Mouse (Mus musculus): ENCODE data around the gene Vmn1r235. TPM values are rescaled to one million over a fixed set of nuclear protein-coding genes. Genes with fewer than 3 reads are reported as not detected.

Vmn1r235 gene
- total and polyA plus RNA-seq, 2 experiments, result not detected

- Histone ChIP-seq H3K27me3 (ENCODE audit: control insufficient read depth, insufficient read depth, low read length) (no peaks in the 10 kb centered on the region), H3K27ac (replicated peaks; ENCODE audit: insufficient read depth, low read depth, low read length) (no peak overlapping the region), H3K4me3 (ENCODE audit: insufficient read depth, low read depth, low read length) (no peak overlapping the region), H3K79me2 (ENCODE audit: control insufficient read depth, insufficient read depth, low read length) (no peaks in the 10 kb centered on the region), H3K4me1 (ENCODE audit: control insufficient read depth, insufficient read depth, low read length) (no peaks in the 10 kb centered on the region), H3K9ac (ENCODE audit: low read depth, low read length) (no peak overlapping the region), H3K36me3 (ENCODE audit: control insufficient read depth, insufficient read depth, low read length) (no peaks in the 10 kb centered on the region)
- TF ChIP-seq CTCF (IDR thresholded peaks at IDR 0.05; ENCODE audit: low read depth, low read length) (no peak), POLR2A (IDR thresholded peaks at IDR 0.05; ENCODE audit: extremely low read depth, insufficient read depth, low read length) (no peak)
- no peak for DNase-seq (ENCODE audit: extremely low read depth, low read depth, low spot score)
Observed at GRCm38 (mm10) chr17:21284395-21284794, 28.2 kb downstream of the Vmn1r235 start.

- no peak overlapping the region for H3K9ac ChIP-seq (ENCODE audit: low read depth, low read length)
- TF ChIP-seq POLR2A (IDR thresholded peaks at IDR 0.05; ENCODE audit: extremely low read depth, insufficient read depth, low read length) (no peak), CTCF (IDR thresholded peaks at IDR 0.05; ENCODE audit: low read depth, low read length) (no peak)
- H3K4me3 ChIP-seq (ENCODE audit: insufficient read depth, low read depth, low read length), result no peak overlapping the region
- H3K4me1 ChIP-seq (ENCODE audit: control insufficient read depth, insufficient read depth, low read length), result no peaks in the 10 kb centered on the region
- no peaks in the 10 kb centered on the region for H3K36me3 ChIP-seq (ENCODE audit: control insufficient read depth, insufficient read depth, low read length)
- no peak for DNase-seq (ENCODE audit: extremely low read depth, low read depth, low spot score)
- H3K27me3 ChIP-seq (ENCODE audit: control insufficient read depth, insufficient read depth, low read length), result no peaks in the 10 kb centered on the region
- H3K27ac ChIP-seq (replicated peaks; ENCODE audit: insufficient read depth, low read depth, low read length), result no peak overlapping the region
- no peaks in the 10 kb centered on the region for H3K79me2 ChIP-seq (ENCODE audit: control insufficient read depth, insufficient read depth, low read length)
Observed at GRCm38 (mm10) chr17:21289695-21290094, 33.5 kb downstream of the Vmn1r235 start.

- Histone ChIP-seq H3K4me3 (ENCODE audit: insufficient read depth, low read depth, low read length) (no peak within 1 kb of the TSS), H3K27me3 (ENCODE audit: control insufficient read depth, insufficient read depth, low read length) (no peaks in the 10 kb centered on the region), H3K36me3 (ENCODE audit: control insufficient read depth, insufficient read depth, low read length) (no peaks in the 10 kb centered on the region), H3K27ac (replicated peaks; ENCODE audit: insufficient read depth, low read depth, low read length) (no peak within 1 kb of the TSS), H3K9ac (ENCODE audit: low read depth, low read length) (no peak within 1 kb of the TSS), H3K79me2 (ENCODE audit: control insufficient read depth, insufficient read depth, low read length) (no peaks in the 10 kb centered on the region), H3K4me1 (ENCODE audit: control insufficient read depth, insufficient read depth, low read length) (no peaks in the 10 kb centered on the region)
- TF ChIP-seq POLR2A (IDR thresholded peaks at IDR 0.05; ENCODE audit: extremely low read depth, insufficient read depth, low read length), result no peak
- TF ChIP-seq CTCF (IDR thresholded peaks at IDR 0.05; ENCODE audit: low read depth, low read length), result no peak
- no peak for DNase-seq (ENCODE audit: extremely low read depth, low read depth, low spot score)
Observed at GRCm38 (mm10) chr17:21311565-21311964, 55.4 kb downstream of the Vmn1r235 start, which contains the start of gene Vmn1r237. TSS of gene Vmn1r237 (plus strand) at chr17:21311865.

Other genes with a start within 250 kb of the Vmn1r235 start
- 8.1 and 9.4 TPM in 2 replicates for gene Zfp160, start 247.5 kb upstream of the Vmn1r235 start, total RNA-seq (2014; rRNA removed)
- 0.71 and 1.5 TPM in 2 replicates for gene Zfp160, start 247.5 kb upstream of the Vmn1r235 start, polyA plus RNA-seq (2012; rRNA removed)
- gene Vmn1r234, start 30.3 kb upstream of the Vmn1r235 start, total RNA-seq (2014; rRNA removed), result not detected in 2 replicates
- gene Vmn1r234, start 30.3 kb upstream of the Vmn1r235 start, polyA plus RNA-seq (2012; rRNA removed), result not detected in 2 replicates
- not detected in 2 replicates for gene Vmn1r236, start 26.5 kb downstream of the Vmn1r235 start, total RNA-seq (2014; rRNA removed)
- gene Vmn1r236, start 26.5 kb downstream of the Vmn1r235 start, polyA plus RNA-seq (2012; rRNA removed), result not detected in 2 replicates
- not detected in 2 replicates for gene Vmn1r237, start 55.5 kb downstream of the Vmn1r235 start, total RNA-seq (2014; rRNA removed)
- not detected in 2 replicates for gene Vmn1r237, start 55.5 kb downstream of the Vmn1r235 start, polyA plus RNA-seq (2012; rRNA removed)
- gene Zfp677, start 127.3 kb downstream of the Vmn1r235 start, total RNA-seq (2014; rRNA removed), result 0.67 and 0.74 TPM in 2 replicates
- 0.05 and 0.09 TPM in 2 replicates for gene Zfp677, start 127.3 kb downstream of the Vmn1r235 start, polyA plus RNA-seq (2012; rRNA removed)
- gene Zfp54, start 166.8 kb downstream of the Vmn1r235 start, total RNA-seq (2014; rRNA removed), result 2.1 and 2.8 TPM in 2 replicates
- 0.29 and 0.66 TPM in 2 replicates for gene Zfp54, start 166.8 kb downstream of the Vmn1r235 start, polyA plus RNA-seq (2012; rRNA removed)
- 3.8 and 4.4 TPM in 2 replicates for gene Zfp51, start 194.0 kb downstream of the Vmn1r235 start, total RNA-seq (2014; rRNA removed)
- 0.28 and 0.50 TPM in 2 replicates for gene Zfp51, start 194.0 kb downstream of the Vmn1r235 start, polyA plus RNA-seq (2012; rRNA removed)
- gene Zfp53, start 232.6 kb downstream of the Vmn1r235 start, total RNA-seq (2014; rRNA removed), result 3.8 and 4.3 TPM in 2 replicates
- 0.95 and 1.2 TPM in 2 replicates for gene Zfp53, start 232.6 kb downstream of the Vmn1r235 start, polyA plus RNA-seq (2012; rRNA removed)